Mouse (Mus musculus) thymus, adult 18-20 months (tissue): ENCODE measurements around the gene Grid2.

ENCODE experiments used
- DNase-seq, 2 experiments: peaks; one replicate each; pipeline ENCODE4 v3.0.0; 2022; ENCODE audit warnings: mixed read lengths in 2 of 2

The Grid2 gene

GRCm38 (mm10) chr6:64617417-64618135 is 1361.9 kb downstream of the Grid2 start:
- DNase-seq, result no peak

DNA sequence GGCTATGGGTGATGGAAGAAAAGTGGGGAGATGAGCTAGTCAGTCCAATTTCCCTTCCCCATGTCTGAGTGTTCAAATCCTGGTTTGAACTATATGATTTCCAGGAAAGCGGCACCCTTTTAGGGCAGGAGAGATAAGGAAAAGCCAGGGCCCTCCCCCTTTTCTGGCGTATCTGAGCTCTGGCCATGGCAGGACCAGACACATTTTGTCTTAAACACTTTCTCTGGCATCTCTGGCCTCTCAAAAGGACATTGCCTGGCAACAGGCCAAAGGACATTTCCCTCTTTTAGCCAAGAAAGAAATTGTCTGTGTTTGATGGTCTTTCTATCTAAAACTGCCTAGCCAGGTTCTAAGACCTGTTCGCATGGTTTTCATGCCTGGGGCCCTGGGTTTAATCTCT is 1367.7 kb downstream of the Grid2 start:
- DNase-seq, result no peak

- DNase-seq, result no peak
Measured at GRCm38 (mm10) chr6:64647661-64648060, 1392.0 kb downstream of the Grid2 start.

DNA sequence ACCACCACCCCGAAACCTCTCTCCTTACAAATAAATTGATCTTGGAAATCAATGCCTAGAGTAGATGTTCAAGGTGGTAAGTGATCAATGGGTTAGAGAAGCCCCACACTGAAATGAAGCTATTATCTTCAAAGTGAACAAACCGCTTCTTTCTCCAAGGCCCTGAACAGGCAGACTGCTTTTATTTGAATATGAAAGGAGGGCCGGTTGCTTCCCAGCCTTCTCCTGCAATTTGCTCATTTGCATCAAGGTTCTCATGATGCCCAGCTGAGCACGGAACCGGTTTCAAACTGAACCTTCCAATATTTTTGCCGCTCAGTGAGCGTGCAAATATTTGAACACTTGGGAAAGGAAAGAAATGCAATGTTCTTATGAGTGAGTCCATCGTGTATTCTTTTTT is 1392.5 kb downstream of the Grid2 start:
- DNase-seq, result no peak

DNA sequence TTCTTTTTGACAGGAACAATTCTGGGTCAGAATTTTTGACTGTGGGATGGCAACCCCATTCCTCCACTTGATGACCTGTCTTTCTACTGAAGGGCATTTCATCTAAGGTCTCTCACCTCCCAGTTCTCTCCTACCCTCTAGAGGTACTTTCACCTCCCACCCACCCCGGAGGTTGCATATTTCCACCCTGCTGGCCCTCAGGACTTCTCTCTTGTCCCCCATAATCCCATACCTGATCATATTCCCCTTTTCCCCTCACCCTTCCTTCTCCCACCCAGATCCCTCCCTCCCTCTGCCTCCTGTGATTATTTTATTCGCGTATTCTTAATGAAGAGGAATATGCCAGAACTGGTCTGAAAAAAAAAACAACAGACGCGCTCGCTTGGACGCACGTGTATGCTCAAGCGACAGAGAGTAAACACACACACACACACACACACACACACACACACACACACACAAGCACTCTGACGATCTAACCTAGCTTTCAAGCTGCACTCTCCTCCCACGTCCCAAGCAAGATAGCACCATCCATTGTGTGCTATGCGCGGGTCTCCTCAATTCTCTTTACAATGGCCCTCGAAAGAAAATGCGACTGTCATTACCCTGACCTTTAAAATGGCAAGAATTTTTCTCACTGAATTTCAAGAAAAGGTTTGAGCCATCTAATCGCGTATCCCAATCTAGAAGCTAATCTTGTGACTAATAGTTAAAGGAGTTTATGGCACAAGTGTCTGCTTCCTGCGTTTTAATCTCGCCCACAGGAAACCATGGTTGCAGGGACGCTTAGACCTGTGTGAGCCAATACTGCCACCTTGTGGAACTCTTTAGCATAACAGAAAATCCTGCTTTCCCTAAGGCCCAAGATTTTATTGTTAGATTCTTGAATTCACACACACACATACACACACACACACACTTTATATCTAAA is 1393.9 kb downstream of the Grid2 start:
- DNase-seq, result no peak

- DNase-seq, result no peak
Measured at GRCm38 (mm10) chr6:64650765-64651164, 1395.1 kb downstream of the Grid2 start.

GRCm38 (mm10) chr6:64671010-64671409 is 1415.3 kb downstream of the Grid2 start:
- no peak for DNase-seq

GRCm38 (mm10) chr6:64678815-64679214 is 1423.1 kb downstream of the Grid2 start:
- DNase-seq, result no peak

DNA sequence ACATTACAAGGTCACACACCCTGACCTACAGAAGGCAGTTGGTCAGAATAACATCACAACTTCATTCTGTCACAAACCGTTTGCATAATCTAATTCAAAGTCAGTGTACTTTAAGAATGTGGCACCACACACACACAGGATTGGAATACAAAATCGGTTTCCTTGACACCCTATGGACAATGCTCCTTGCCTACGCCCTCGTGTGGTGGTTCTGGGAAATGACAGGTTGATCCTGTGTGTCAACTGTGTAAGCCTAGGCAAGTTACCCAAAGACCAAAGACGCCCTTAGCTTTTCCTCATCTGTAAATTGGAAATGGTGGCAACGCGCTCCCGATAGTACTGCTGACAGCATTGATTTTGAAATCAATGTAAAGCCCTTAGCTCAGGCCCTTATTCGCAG is 1428.3 kb downstream of the Grid2 start:
- DNase-seq, result no peak

DNA sequence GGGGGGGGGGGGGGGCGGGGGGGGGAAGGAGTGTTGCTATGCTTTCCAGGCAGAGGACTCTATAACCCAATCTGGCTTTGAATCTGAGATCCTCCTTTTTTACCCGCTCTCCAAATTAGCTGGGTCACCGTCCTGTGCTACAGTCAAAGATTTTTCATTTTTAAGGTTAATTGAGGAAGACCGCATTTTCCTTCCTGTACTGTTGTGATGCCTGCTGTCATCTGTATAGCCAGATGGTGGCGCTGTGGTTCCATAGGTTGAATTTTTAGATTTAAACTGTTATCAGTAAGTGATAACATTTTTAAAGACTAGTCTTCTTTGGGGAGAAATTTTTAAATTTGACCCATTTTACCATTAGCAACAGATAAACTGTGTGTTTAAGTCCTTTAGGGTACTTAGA is 1429.3 kb downstream of the Grid2 start:
- DNase-seq, result no peak

- DNase-seq, result no peak
Measured at GRCm38 (mm10) chr6:64688181-64688944, 1432.7 kb downstream of the Grid2 start.

DNA sequence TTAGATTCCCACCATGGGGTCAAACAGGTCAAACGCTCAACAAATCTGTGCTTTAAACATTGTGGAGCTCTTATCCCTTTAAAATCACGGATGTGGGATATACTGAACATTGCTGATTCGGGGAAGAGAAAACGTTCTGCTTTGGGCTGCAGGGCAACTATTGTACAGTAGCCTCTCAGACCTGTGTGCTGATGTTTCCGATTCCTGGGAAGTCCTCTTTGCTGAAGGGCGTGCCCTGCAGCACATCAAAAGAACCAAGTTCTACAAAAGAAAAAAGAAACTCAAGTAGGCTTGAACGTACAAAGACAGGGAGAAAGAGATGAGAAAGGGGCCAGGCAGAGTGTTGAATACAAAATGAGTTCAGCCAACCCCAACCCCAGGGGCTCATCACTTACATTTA is 1439.0 kb downstream of the Grid2 start:
- DNase-seq, result no peak

DNA sequence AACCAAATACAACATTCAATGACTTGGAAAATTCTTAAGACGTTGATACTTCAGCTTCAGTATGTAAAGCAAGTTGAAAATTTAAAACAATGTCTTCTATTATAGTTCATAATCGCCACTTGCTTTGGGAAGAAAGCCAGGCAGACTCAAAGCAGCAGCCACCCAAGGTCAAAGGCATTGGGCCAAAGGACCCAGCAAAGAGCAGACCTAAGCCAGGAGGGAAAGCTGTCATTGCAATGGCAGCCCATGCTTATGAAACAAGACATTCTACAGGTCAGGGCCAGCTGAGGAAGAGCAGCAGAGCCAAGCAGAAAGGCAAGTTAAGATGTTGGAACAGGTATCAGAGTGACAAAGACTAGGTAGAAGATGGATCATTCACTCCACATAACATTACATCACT is 1448.0 kb downstream of the Grid2 start:
- no peak for DNase-seq

DNA sequence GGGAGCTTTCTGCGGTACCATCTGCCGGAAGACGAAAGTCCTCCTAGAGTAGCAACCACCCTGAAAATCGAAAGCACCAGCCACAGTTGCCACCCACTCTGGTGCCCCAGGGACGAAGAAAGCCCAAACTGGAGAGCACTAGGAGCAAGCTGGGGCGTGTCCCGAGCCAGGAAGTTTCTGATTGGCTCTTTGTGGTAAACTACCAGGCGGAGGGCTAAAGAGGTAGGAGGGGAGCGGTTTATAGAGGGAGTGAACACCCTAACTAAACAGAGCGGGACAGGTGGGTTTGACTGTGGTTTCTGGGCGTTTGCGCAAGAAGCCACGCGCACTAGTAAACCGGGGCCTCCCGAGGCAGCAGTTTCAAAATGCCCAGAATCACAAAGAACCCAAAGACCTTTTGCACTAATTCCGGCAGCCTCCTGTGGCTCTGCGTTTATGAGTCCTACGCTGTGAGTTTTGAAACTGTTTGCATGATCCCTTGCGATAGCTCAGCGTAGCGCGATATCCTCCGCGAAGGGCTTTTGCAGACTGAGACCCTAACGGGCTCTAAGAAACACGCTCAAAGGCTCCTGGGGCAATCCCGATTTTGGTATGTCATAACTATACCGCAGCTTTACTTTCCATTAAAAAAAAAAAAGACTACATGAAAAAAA is 1472.2 kb downstream of the Grid2 start:
- no peak for DNase-seq

DNA sequence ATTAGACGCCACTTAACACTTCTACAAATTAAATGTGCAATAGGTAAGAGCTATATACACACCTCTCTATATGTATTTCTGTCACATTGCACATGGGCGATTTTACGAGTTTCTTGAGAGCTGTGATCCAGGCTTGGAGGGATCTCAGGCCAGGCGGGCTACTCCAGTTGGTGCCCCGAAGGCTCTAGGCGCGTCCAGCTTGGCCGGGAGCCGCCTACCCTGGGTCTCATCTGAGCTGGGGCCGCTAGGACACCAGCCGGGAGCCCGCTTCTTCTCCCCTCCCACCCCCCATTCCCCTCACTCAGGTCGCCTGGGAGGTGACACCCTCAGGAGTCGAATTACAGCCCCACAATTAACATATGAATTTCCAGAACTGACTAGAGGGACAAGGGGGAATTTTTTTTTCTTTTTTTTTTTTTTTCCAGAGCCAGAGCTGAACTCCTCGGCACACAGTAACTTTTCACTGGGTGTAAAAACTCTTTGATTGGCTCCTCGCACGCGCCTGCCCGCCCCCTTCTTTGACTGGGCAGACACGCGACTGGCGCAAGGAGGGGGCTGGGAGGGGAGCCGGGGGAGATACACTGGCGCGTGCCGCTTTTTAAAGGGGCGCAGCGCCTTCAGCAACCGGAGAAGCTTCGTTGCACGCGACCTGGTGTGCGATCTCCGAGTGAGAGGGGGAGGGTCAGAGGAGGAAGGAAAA is 1473.0 kb downstream of the Grid2 start, which contains the start of gene Atoh1:
Gene Atoh1 (plus strand): TSS at position 627 of the 700 bp plus-strand sequence.
- DNase-seq, result no peak

GRCm38 (mm10) chr6:64729231-64730011 is 1473.7 kb downstream of the Grid2 start:
- DNase-seq, result no peak

DNA sequence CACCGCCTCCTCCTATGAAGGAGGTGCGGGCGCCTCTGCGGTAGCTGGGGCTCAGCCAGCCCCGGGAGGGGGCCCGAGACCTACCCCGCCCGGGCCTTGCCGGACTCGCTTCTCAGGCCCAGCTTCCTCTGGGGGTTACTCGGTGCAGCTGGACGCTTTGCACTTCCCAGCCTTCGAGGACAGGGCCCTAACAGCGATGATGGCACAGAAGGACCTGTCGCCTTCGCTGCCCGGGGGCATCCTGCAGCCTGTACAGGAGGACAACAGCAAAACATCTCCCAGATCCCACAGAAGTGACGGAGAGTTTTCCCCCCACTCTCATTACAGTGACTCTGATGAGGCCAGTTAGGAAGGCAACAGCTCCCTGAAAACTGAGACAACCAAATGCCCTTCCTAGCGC is 1474.4 kb downstream of the Grid2 start:
- no peak for DNase-seq

DNA sequence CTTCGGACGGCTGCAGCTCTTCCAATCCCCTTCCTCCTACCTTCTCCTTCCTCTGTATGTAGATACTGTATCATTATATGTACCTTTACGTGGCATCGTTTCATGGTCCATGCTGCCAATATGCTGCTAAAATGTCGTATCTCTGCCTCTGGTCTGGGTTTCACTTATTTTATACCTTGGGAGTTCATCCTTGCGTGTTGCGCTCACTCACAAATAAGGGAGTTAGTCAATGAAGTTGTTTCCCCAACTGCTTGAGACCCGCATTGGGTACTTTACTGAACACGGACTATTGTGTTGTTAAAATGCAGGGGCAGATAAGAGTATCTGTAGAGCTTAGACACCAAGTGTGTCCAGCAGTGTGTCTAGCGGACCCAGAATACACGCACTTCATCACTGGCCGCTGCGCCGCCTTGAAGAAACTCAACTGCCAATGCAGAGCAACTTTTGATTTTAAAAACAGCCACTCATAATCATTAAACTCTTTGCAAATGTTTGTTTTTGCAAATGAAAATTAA is 1474.9 kb downstream of the Grid2 start:
- no peak for DNase-seq

GRCm38 (mm10) chr6:64731126-64731525 is 1475.5 kb downstream of the Grid2 start:
- DNase-seq, result no peak

- no peak for DNase-seq
Measured at GRCm38 (mm10) chr6:64731621-64732320, 1476.1 kb downstream of the Grid2 start.
